12 mouse cellular contexts compared by ENCODE assay signal in the genomic region with DNA sequence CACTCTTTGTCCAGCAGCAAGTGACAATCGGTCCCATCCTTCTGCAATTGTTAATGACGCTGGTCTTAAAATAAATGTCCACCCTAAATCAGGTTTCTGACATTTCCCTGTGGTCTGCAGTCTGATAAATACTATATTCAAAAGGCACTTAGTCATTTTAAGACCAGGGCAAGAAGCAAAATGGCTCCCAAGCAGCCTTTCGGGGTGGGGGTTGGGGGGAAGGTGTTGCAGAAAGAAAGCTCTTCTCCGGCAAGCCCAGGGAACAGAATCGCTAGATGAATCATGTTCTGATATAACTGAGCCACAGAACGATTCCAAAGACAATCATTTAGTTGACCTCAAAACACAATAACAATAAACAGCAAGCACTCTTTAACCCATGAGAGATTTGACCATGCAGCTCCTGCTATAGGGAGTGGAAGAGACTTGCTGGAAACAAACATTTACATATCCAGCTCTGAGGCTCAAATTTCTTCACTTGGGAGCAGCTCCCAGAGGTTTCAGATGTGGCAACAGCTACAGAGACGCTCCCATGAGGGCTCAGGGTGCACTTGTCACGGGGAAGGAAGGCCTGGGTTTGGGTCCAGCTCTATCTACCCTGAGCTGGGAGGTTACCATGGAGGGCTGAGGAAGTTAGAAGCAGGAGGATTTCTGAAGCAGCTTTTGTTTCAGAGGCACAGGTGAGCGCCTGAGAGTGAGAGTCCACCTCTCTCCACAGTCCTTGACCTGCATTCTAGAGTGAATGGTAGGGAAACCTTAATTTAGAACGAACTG. TPM values are rescaled to one million over a fixed set of nuclear protein-coding genes. Genes with fewer than 3 reads are reported as not detected.
A peak's percentile ranks its signal among the peaks of the same experiment; 100 is the strongest.
DNase-seq lines count a peak whose midpoint lies in the region; ATAC-seq and TF ChIP-seq lines count a peak whose summit lies in the region.
"Had no signal": no experiment of that assay in that cellular context is flagged by ENCODE, and none has a peak within 500 bp of the region (broad histone marks: within the 10 kb centered on the region; RNA-seq: fewer than 3 reads in every experiment).

No protein-coding gene starts in this region.

- ATAC-seq in midbrain, embryonic 11.5 days (ENCODE audit: low FRiP score), result no peak
- ATAC-seq in embryonic facial prominence, embryonic 15.5 days (ENCODE audit: insufficient number of reproducible peaks, low FRiP score, low TSS enrichment, low read depth), result 0 out of 2 replicates have a peak, but pooled peaks have one; percentile 53
- no peak for ATAC-seq in neural tube, embryonic 13.5 days (ENCODE audit: low read depth)
- no peak for ATAC-seq in stomach, postnatal 0 days (ENCODE audit: low FRiP score, low TSS enrichment)
- ATAC-seq: liver, embryonic 12.5 days had no signal

- peak overlapping the region; percentile 71 for H3K27ac ChIP-seq in gastrocnemius, adult 2 months
- 0 out of 2 replicates have a peak overlapping the region, but pooled peaks have one; percentile 17 for H3K27ac ChIP-seq in midbrain, embryonic 10.5 days (replicated peaks)
- H3K27ac ChIP-seq in midbrain, embryonic 11.5 days (ENCODE audit: low read depth, low read length), result no peak overlapping the region
- H3K27ac ChIP-seq in embryonic facial prominence, embryonic 15.5 days (replicated peaks), result 0 out of 2 replicates have a peak overlapping the region, but pooled peaks have one; percentile 39
- H3K27ac ChIP-seq in neural tube, embryonic 13.5 days (replicated peaks), result peak overlapping the region; percentile 91
- H3K27ac ChIP-seq in stomach, postnatal 0 days (replicated peaks), result no peak overlapping the region
- H3K27ac ChIP-seq: embryonic facial prominence, embryonic 12.5 days; liver, embryonic 12.5 days had no signal

- no peak overlapping the region for H3K9ac ChIP-seq in midbrain, embryonic 11.5 days (ENCODE audit: low read length)
- no peak overlapping the region for H3K9ac ChIP-seq in embryonic facial prominence, embryonic 15.5 days
- peak overlapping the region; percentile 81 for H3K9ac ChIP-seq in neural tube, embryonic 13.5 days
- H3K9ac ChIP-seq in stomach, postnatal 0 days (ENCODE audit: low read length), result no peak overlapping the region
- H3K9ac ChIP-seq: embryonic facial prominence, embryonic 12.5 days; liver, embryonic 12.5 days had no signal

- intact Hi-C loops in gastrocnemius, adult 2 months (cut with DNase I), result no loop called here
- intact Hi-C loops in gastrocnemius, postnatal 14 days (cut with DNase I; ENCODE audit: low total_unique reads), result no loop called here

- no peak overlapping the region for H3K4me2 ChIP-seq in midbrain, embryonic 11.5 days
- no peak overlapping the region for H3K4me2 ChIP-seq in embryonic facial prominence, embryonic 15.5 days (replicated peaks)
- peak overlapping the region; percentile 60 for H3K4me2 ChIP-seq in neural tube, embryonic 13.5 days
- no peak overlapping the region for H3K4me2 ChIP-seq in stomach, postnatal 0 days (replicated peaks; ENCODE audit: low read depth)
- H3K4me2 ChIP-seq: embryonic facial prominence, embryonic 12.5 days; liver, embryonic 12.5 days had no signal

- peaks cover 67% of the 10 kb centered on the region for H3K27me3 ChIP-seq in midbrain, embryonic 10.5 days (ENCODE audit: low read depth, poor library complexity, severe bottlenecking)
- H3K27me3 ChIP-seq in midbrain, embryonic 11.5 days (ENCODE audit: control insufficient read depth, insufficient read depth, low read length), result peaks cover 8% of the 10 kb centered on the region; the same call in 1 of the 2 replicates
- H3K27me3 ChIP-seq in embryonic facial prominence, embryonic 15.5 days, result no peaks in the 10 kb centered on the region
- H3K27me3 ChIP-seq in neural tube, embryonic 13.5 days, result no peaks in the 10 kb centered on the region
- no peaks in the 10 kb centered on the region for H3K27me3 ChIP-seq in stomach, postnatal 0 days (ENCODE audit: control insufficient read depth, insufficient read depth, low read length)
- H3K27me3 ChIP-seq: embryonic facial prominence, embryonic 12.5 days had no signal

- 0 out of 2 replicates have a peak overlapping the region, but pooled peaks have one; percentile 9 for H3K4me3 ChIP-seq in gastrocnemius, adult 2 months
- H3K4me3 ChIP-seq in midbrain, embryonic 10.5 days, result no peak overlapping the region
- H3K4me3 ChIP-seq in midbrain, embryonic 11.5 days (ENCODE audit: low read depth, low read length), result no peak overlapping the region
- H3K4me3 ChIP-seq in embryonic facial prominence, embryonic 15.5 days (replicated peaks), result no peak overlapping the region
- H3K4me3 ChIP-seq in neural tube, embryonic 13.5 days, result peak overlapping the region; percentile 43
- H3K4me3 ChIP-seq in stomach, postnatal 0 days (ENCODE audit: low read depth, low read length), result no peak overlapping the region
- H3K4me3 ChIP-seq: embryonic facial prominence, embryonic 12.5 days; liver, embryonic 12.5 days had no signal

- H3K9me3 ChIP-seq in midbrain, embryonic 10.5 days (replicated peaks), result no peaks in the 10 kb centered on the region
- H3K9me3 ChIP-seq in midbrain, embryonic 11.5 days (ENCODE audit: control insufficient read depth, low read length), result no peaks in the 10 kb centered on the region
- no peaks in the 10 kb centered on the region for H3K9me3 ChIP-seq in embryonic facial prominence, embryonic 15.5 days (replicated peaks)
- H3K9me3 ChIP-seq in neural tube, embryonic 13.5 days, result no peaks in the 10 kb centered on the region
- no peaks in the 10 kb centered on the region for H3K9me3 ChIP-seq in stomach, postnatal 0 days (ENCODE audit: control insufficient read depth, low read length)
- H3K9me3 ChIP-seq: embryonic facial prominence, embryonic 12.5 days; liver, embryonic 12.5 days had no signal

- H3K4me1 ChIP-seq in midbrain, embryonic 10.5 days, result peaks cover 55% of the 10 kb centered on the region
- H3K4me1 ChIP-seq in midbrain, embryonic 11.5 days (ENCODE audit: control insufficient read depth, insufficient read depth, low read length), result peaks cover 36% of the 10 kb centered on the region
- H3K4me1 ChIP-seq in embryonic facial prominence, embryonic 15.5 days, result peaks cover 38% of the 10 kb centered on the region
- H3K4me1 ChIP-seq in neural tube, embryonic 13.5 days (replicated peaks), result peaks cover 65% of the 10 kb centered on the region
- peaks cover 6% of the 10 kb centered on the region for H3K4me1 ChIP-seq in stomach, postnatal 0 days (replicated peaks; ENCODE audit: control insufficient read depth, insufficient read depth)

- WGBS in midbrain, embryonic 10.5 days, result 75% methylated on average over 10 of the region's 10 CpGs
- WGBS in midbrain, embryonic 11.5 days, result 73% methylated on average over 10 of the region's 10 CpGs
- WGBS in embryonic facial prominence, embryonic 15.5 days, result 76% methylated on average over 10 of the region's 10 CpGs
- 60% methylated on average over 10 of the region's 10 CpGs for WGBS in neural tube, embryonic 13.5 days
- WGBS in stomach, postnatal 0 days, result 66% methylated on average over 10 of the region's 10 CpGs

- no peak for TF ChIP-seq CTCF in gastrocnemius, adult 2 months (IDR thresholded peaks at IDR 0.05)
- TF ChIP-seq CTCF in stomach, postnatal 0 days (IDR thresholded peaks at IDR 0.05; ENCODE audit: low read depth), result no peak

- H3K36me3 ChIP-seq in midbrain, embryonic 10.5 days, result no peaks in the 10 kb centered on the region
- H3K36me3 ChIP-seq in midbrain, embryonic 11.5 days (ENCODE audit: control insufficient read depth, insufficient read depth, low read length), result no peaks in the 10 kb centered on the region
- H3K36me3 ChIP-seq in embryonic facial prominence, embryonic 15.5 days, result no peaks in the 10 kb centered on the region
- H3K36me3 ChIP-seq in neural tube, embryonic 13.5 days, result no peaks in the 10 kb centered on the region
- no peaks in the 10 kb centered on the region for H3K36me3 ChIP-seq in stomach, postnatal 0 days (ENCODE audit: control insufficient read depth, insufficient read depth, low read length)
- H3K36me3 ChIP-seq: embryonic facial prominence, embryonic 12.5 days; liver, embryonic 12.5 days had no signal

- peak; percentile 45 for DNase-seq in gastrocnemius, adult 2 months
- no peak for DNase-seq in gastrocnemius, postnatal 4 days (ENCODE audit: low spot score in 2 of 2)
- no peak for DNase-seq in midbrain, embryonic 10.5 days (ENCODE audit: low spot score)
- DNase-seq in midbrain, embryonic 11.5 days (ENCODE audit: low spot score, missing footprints), result no peak
- DNase-seq in gastrocnemius, postnatal 14 days, result no peak
- DNase-seq in stomach, postnatal 0 days (ENCODE audit: low spot score), result no peak
- DNase-seq: cerebellum, adult 18-20 months; kidney, adult 8-10 months had no signal

- TF ChIP-seq EP300 in stomach, postnatal 0 days (optimal IDR thresholded peaks at IDR 0.05), result no peak

RNA-seq across cellular contexts. Expression of a gene that starts 22.9 kb away (rescaled TPM):
- 10 to 100 TPM; 22.9 to 33.8 TPM for total RNA-seq in gastrocnemius, adult 2 months (2021)
- 10 to 100 TPM; 15.9 to 20.1 TPM for total RNA-seq in gastrocnemius, postnatal 4 days (2021)
- 8.1 and 10.6 TPM in 2 replicates for polyA plus RNA-seq in midbrain, embryonic 10.5 days (2016; fragmentation: Nextera tagmentation; extraction: Ambion mirVana)
- polyA plus RNA-seq in midbrain, embryonic 11.5 days (2014; fragmentation: Nextera tagmentation; extraction: Ambion mirVana), result 11.3 and 11.9 TPM in 2 replicates
- polyA plus RNA-seq in embryonic facial prominence, embryonic 15.5 days (2015; fragmentation: Nextera tagmentation; extraction: Ambion mirVana), result 21.2 and 22.1 TPM in 2 replicates
- polyA plus RNA-seq in neural tube, embryonic 13.5 days (2015; fragmentation: Nextera tagmentation; extraction: Ambion mirVana), result 38.5 and 41.3 TPM in 2 replicates
- total RNA-seq in gastrocnemius, postnatal 14 days (2021), result 10 to 100 TPM; 12.9 to 14.6 TPM
- polyA plus RNA-seq in stomach, postnatal 0 days (2015; fragmentation: Nextera tagmentation; extraction: Ambion mirVana), result 13.9 and 15.3 TPM in 2 replicates

Comparison
In these comparisons a context has a peak if more than half of its experiments do, and no peak if none do; other contexts are left out.
1. H3K27ac ChIP-seq: peak in gastrocnemius, adult 2 months (single experiment), midbrain, embryonic 10.5 days (single experiment), embryonic facial prominence, embryonic 15.5 days (single experiment) and neural tube, embryonic 13.5 days (single experiment); none in midbrain, embryonic 11.5 days (single experiment) and stomach, postnatal 0 days (single experiment).
2. H3K4me3 ChIP-seq: peak in gastrocnemius, adult 2 months (single experiment) and neural tube, embryonic 13.5 days (single experiment); none in midbrain, embryonic 10.5 days (single experiment), midbrain, embryonic 11.5 days (single experiment), embryonic facial prominence, embryonic 15.5 days (single experiment) and stomach, postnatal 0 days (single experiment).